Mouse (Mus musculus) spleen, adult 2 months (tissue): ENCODE measurements around the gene Wbp11. TPM values are rescaled to one million over a fixed set of nuclear protein-coding genes. Genes with fewer than 3 reads are reported as not detected.

ENCODE experiments used
- DNase-seq, 2 experiments: peaks; one replicate each; pipeline versions ENCODE4 v3.0.0 to v3.0.0-alpha.2; 2012 to 2021; ENCODE audit warnings: low spot score in 2 of 2, low read depth in 1 of 2
- H3K27ac ChIP-seq: fragments of 200-500 bp; 2 replicates; pipeline ENCODE4 v1.5.1; 2012; ENCODE audit warnings: low read length, inconsistent platforms; ENCODE audit not compliant: insufficient read depth
- H3K27me3 ChIP-seq: fragments of 200-500 bp; 2 replicates; pipeline ENCODE4 v1.6.1; 2012; ENCODE audit warnings: mild to moderate bottlenecking, moderate library complexity, low read length, inconsistent platforms; ENCODE audit not compliant: control insufficient read depth, insufficient read depth
- H3K36me3 ChIP-seq: fragments of 200-500 bp; 2 replicates; pipeline ENCODE4 v1.6.1; 2012; ENCODE audit warnings: mild to moderate bottlenecking, low read length, inconsistent platforms; ENCODE audit not compliant: control insufficient read depth, insufficient read depth
- H3K4me1 ChIP-seq: fragments of 200-500 bp; 2 replicates; pipeline ENCODE4 v1.6.1; 2011; ENCODE audit warnings: inconsistent platforms; ENCODE audit not compliant: control insufficient read depth, insufficient read depth, insufficient read length
- H3K4me3 ChIP-seq: fragments of 200-500 bp; 2 replicates; pipeline ENCODE4 v1.5.1; 2011; ENCODE audit warnings: mild to moderate bottlenecking, inconsistent platforms; ENCODE audit not compliant: insufficient read depth, insufficient read length; ENCODE audit errors: extremely low read depth
- CTCF ChIP-seq: fragments of 200-500 bp; IDR thresholded peaks from 2 replicates; pipeline ENCODE4 v1.5.1; 2011; ENCODE audit warnings: mild to moderate bottlenecking, inconsistent platforms; ENCODE audit not compliant: insufficient read depth, insufficient read length, insufficient replicate concordance; ENCODE audit errors: extremely low read depth
- POLR2A ChIP-seq: fragments of 200-500 bp; IDR thresholded peaks from 2 replicates; pipeline ENCODE4 v1.6.1; 2011; ENCODE audit warnings: low read depth, low read length, inconsistent platforms
- WGBS: fragments of 180-500 bp; shearing (Covaris S2); methylation state at CpG from one replicate; pipeline ENCODE4 v1.1.7; 2018; 5-methylcytosine and 5-hydroxymethylcytosine counted together
- polyA plus RNA-seq: library from polyadenylated mRNA; depleted of rRNA; stranded (reverse); fragments of >200 nt; gene quantifications from 2 replicates; pipeline ENCODE4 v1.2.3, GENCODE M21; 2012; rRNA removed

Wbp11 gene
- polyA plus RNA-seq, 1 experiment = 33.5 TPM

- no peak for DNase-seq
- no peaks in the 10 kb centered on the region for H3K36me3 ChIP-seq
- no peaks in the 10 kb centered on the region for H3K27me3 ChIP-seq
- no peak for TF ChIP-seq CTCF
- no peak for TF ChIP-seq POLR2A
- no peak within 1 kb of the TSS for H3K27ac ChIP-seq
- 88% methylated on average over 20 of the region's 20 CpGs for WGBS
- no peaks in the 10 kb centered on the region for H3K4me1 ChIP-seq
- H3K4me3 ChIP-seq = no peak within 1 kb of the TSS
Observed at GRCm38 (mm10) chr6:136781377-136781986, 46.6 kb downstream of the Wbp11 start, which contains the start of gene Gucy2c. Gene Gucy2c (minus strand): TSS chr6:136781765.

DNA sequence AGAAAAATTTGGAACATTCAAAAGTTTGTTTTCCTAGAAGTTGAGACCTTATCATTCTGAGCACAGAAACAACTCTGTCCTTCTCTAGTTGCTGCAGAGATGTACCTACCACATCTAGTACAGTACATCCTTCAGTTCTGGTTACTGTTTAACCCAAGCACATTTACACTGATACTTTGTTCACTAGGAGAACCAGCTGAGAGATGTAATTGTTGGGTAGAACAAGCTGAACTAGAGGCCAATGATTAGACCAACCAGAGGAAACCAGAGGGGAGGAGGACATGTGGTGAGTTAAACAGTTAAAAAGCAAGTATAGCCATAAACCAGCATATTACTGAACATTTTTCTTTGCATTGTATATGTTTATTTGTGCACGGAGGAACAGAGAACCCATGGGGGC, 51.6 kb downstream of the Wbp11 start:
- Histone ChIP-seq H3K27ac (no peak overlapping the region), H3K27me3 (no peaks in the 10 kb centered on the region), H3K4me3 (no peak overlapping the region), H3K36me3 (no peaks in the 10 kb centered on the region), H3K4me1 (no peaks in the 10 kb centered on the region)
- no peak for TF ChIP-seq POLR2A
- no peak for TF ChIP-seq CTCF
- no peak for DNase-seq
- WGBS = 92% methylated on average over 1 of the region's 1 CpGs

DNA sequence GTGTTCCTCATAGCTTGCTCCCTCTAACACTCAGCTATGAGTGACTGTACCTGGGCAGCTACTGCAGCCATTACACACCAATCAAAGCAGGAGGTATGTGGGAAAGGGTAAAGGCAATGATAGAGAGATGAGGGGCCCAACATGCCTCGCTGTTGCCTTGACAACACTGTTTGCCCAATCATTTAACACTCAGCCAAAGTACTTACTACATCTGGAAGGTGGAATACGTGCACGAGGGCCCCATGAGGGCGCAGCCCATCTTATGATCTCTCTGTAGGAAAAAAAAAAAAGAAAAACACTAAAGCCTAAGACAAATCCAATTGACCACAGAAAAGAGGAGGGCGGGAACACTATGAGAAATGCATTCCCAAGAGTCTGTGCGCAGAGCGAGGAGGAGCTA, 58.2 kb downstream of the Wbp11 start:
- Histone ChIP-seq H3K27ac (no peak overlapping the region), H3K27me3 (no peaks in the 10 kb centered on the region), H3K4me1 (no peaks in the 10 kb centered on the region), H3K4me3 (no peak overlapping the region), H3K36me3 (no peaks in the 10 kb centered on the region)
- TF ChIP-seq CTCF (no peak), POLR2A (no peak)
- no peak for DNase-seq
- 92% methylated on average over 7 of the region's 7 CpGs for WGBS

- Histone ChIP-seq H3K27me3 (no peaks in the 10 kb centered on the region), H3K4me3 (no peak overlapping the region), H3K4me1 (no peaks in the 10 kb centered on the region), H3K36me3 (no peaks in the 10 kb centered on the region), H3K27ac (no peak overlapping the region)
- TF ChIP-seq POLR2A (no peak), CTCF (no peak)
- no peak for DNase-seq
- WGBS = 82% methylated on average over 8 of the region's 8 CpGs
Observed at GRCm38 (mm10) chr6:136769143-136769542, 58.9 kb downstream of the Wbp11 start.

DNA sequence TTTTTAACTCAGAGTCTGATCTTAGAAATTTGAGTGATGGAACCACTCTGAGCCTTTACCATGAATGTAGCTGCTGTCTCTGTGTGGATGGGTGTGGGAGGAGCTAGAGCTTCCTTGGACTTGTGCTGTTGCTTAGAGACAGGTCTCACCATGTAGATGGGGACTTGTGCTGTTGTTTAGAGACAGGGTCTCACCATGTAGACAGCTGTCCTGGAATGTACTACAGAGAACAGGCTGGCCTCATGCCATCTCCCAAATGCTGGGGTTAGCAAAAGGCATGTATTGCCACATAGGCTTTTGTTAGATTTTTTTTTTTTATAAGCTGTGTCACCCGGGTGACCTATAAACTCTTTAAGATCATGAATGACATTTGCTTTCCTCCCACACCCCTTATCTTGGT, 64.1 kb downstream of the Wbp11 start:
- no peak for TF ChIP-seq POLR2A
- no peak for TF ChIP-seq CTCF
- WGBS = 39% methylated on average over 1 of the region's 1 CpGs
- no peaks in the 10 kb centered on the region for H3K4me1 ChIP-seq
- no peaks in the 10 kb centered on the region for H3K36me3 ChIP-seq
- no peak overlapping the region for H3K4me3 ChIP-seq
- no peak overlapping the region for H3K27ac ChIP-seq
- no peaks in the 10 kb centered on the region for H3K27me3 ChIP-seq
- no peak for DNase-seq

Other genes starting within 250 kb of the Wbp11 start
- 64.4 and 64.6 TPM in 2 replicates for gene Plbd1, start 166.3 kb downstream of the Wbp11 start, polyA plus RNA-seq
- 0.05 and 0.07 TPM in 2 replicates for gene Gucy2c, start 46.5 kb downstream of the Wbp11 start, polyA plus RNA-seq
- gene Hist4h4, start 23.8 kb downstream of the Wbp11 start, polyA plus RNA-seq = 1.2 and 3.6 TPM in 2 replicates
- 228 and 441 TPM in 2 replicates for gene H2afj, start 20.0 kb downstream of the Wbp11 start, polyA plus RNA-seq
- gene BC049715, start 607 bp downstream of the Wbp11 start, polyA plus RNA-seq = 0.45 and 0.72 TPM in 2 replicates
- gene Smco3, start 7.2 kb upstream of the Wbp11 start, polyA plus RNA-seq = not detected in 2 replicates
- gene Art4, start 29.5 kb upstream of the Wbp11 start, polyA plus RNA-seq = 2.5 and 4.8 TPM in 2 replicates
- 39.8 and 47.7 TPM in 2 replicates for gene Mgp, start 47.6 kb upstream of the Wbp11 start, polyA plus RNA-seq
- 10.5 and 16.2 TPM in 2 replicates for gene Erp27, start 93.9 kb upstream of the Wbp11 start, polyA plus RNA-seq
- 0.01 TPM in 1 of 2 replicates, not detected in the other for gene Pde6h, start 95.6 kb upstream of the Wbp11 start, polyA plus RNA-seq
- 361 and 386 TPM in 2 replicates for gene Arhgdib, start 113.7 kb upstream of the Wbp11 start, polyA plus RNA-seq